Comparison of ENCODE assay signal across 7 mouse cellular contexts in genomic region chr16:23980991-23981720, GRCm38 (mm10). TPM values are rescaled to one million over a fixed set of nuclear protein-coding genes. Genes with fewer than 3 reads are reported as not detected.
DNase-seq lines count a peak whose midpoint lies in the region; ATAC-seq and TF ChIP-seq lines count a peak whose summit lies in the region.

No protein-coding gene starts in this region.

- no peak for DNase-seq in ES-E14 (ENCODE audit: low read depth, low spot score)
- peak; percentile 48 for DNase-seq in brain, embryonic 14.5 days (ENCODE audit: low read depth)
- peak; percentile 47 for DNase-seq in kidney, adult 11 months
- peak; percentile 59 for DNase-seq in lung, postnatal 0 days (ENCODE audit: low spot score)
- peak; percentile 24 for DNase-seq in yolk sac, embryonic 10.5 days (ENCODE audit: low spot score)
- DNase-seq in frontal cortex, postnatal 36 days (ENCODE audit: low spot score in 2 of 2) = no peak

- peaks cover 11% of the 10 kb centered on the region for H3K27me3 ChIP-seq in forebrain, embryonic 16.5 days (replicated peaks; ENCODE audit: control insufficient read depth, insufficient read depth, low read length)
- no peaks in the 10 kb centered on the region for H3K27me3 ChIP-seq in lung, postnatal 0 days (replicated peaks; ENCODE audit: insufficient read depth, low read length)

- in situ Hi-C loops in ES-E14 (cut with MboI; ENCODE audit: low sequenced_read_pairs in 2 of 2, unreplicated experiment in 2 of 2) = loop anchor here (10.0 to 25.0 kb wide), 4 partner anchors 331 to 1284 kb away; no protein-coding TSS in a partner anchor

- 1% methylated on average over 32 of the region's 32 CpGs for WGBS in forebrain, embryonic 16.5 days
- 4% methylated on average over 32 of the region's 32 CpGs for WGBS in lung, postnatal 0 days

- H3K4me3 ChIP-seq in ES-E14 (ENCODE audit: insufficient read depth in 1 of 2, low read depth in 1 of 2, low read length in 2 of 2, poor library complexity in 1 of 2, severe bottlenecking in 1 of 2) = peak overlapping the region; percentile 38 to 53; a peak in 3 of 4 replicates
- H3K4me3 ChIP-seq in forebrain, embryonic 16.5 days (replicated peaks; ENCODE audit: low read length) = peak overlapping the region; percentile 79
- H3K4me3 ChIP-seq in lung, postnatal 0 days (ENCODE audit: low read depth, low read length) = peak overlapping the region; percentile 46

- no peak overlapping the region for H3K27ac ChIP-seq in ES-E14 (ENCODE audit: insufficient read depth, low read depth, low read length, poor library complexity, severe bottlenecking)
- no peak overlapping the region for H3K27ac ChIP-seq in forebrain, embryonic 16.5 days (ENCODE audit: low read length)
- peak overlapping the region; percentile 68 for H3K27ac ChIP-seq in lung, postnatal 0 days (ENCODE audit: low read length)

- TF ChIP-seq POLR2A in brain, embryonic 14.5 days (IDR thresholded peaks at IDR 0.05; ENCODE audit: borderline replicate concordance, extremely low read depth, insufficient read depth, insufficient read length, poor library complexity, severe bottlenecking) = no peak

- no peak overlapping the region for H3K9ac ChIP-seq in ES-E14 (ENCODE audit: insufficient read depth, low read depth, low read length, poor library complexity, severe bottlenecking)
- peak overlapping the region; percentile 51 for H3K9ac ChIP-seq in forebrain, embryonic 16.5 days (replicated peaks; ENCODE audit: low read depth, low read length)
- peak overlapping the region; percentile 39 for H3K9ac ChIP-seq in lung, postnatal 0 days (replicated peaks; ENCODE audit: low read depth)

- peak overlapping the region; percentile 89 for H3K4me2 ChIP-seq in forebrain, embryonic 16.5 days (ENCODE audit: low read length)
- H3K4me2 ChIP-seq in lung, postnatal 0 days (replicated peaks; ENCODE audit: low read depth, low read length) = peak overlapping the region; percentile 80

- H3K4me1 ChIP-seq in ES-E14 (ENCODE audit: control insufficient read depth in 2 of 2, insufficient read depth in 2 of 2, low read length in 2 of 2, poor library complexity in 1 of 2) = peaks cover 6 to 12% of the 10 kb centered on the region in 2 experiments; a peak in 2 of 4 replicates
- H3K4me1 ChIP-seq in forebrain, embryonic 16.5 days (replicated peaks; ENCODE audit: control insufficient read depth, insufficient read depth, low read length) = peaks cover 44% of the 10 kb centered on the region
- H3K4me1 ChIP-seq in lung, postnatal 0 days (ENCODE audit: insufficient read depth, low read depth, low read length) = peaks cover 30% of the 10 kb centered on the region

- TF ChIP-seq CTCF in brain, embryonic 14.5 days (IDR thresholded peaks at IDR 0.05; ENCODE audit: borderline replicate concordance, extremely low read depth, insufficient read depth, insufficient read length) = no peak
- peak; percentile 25; the same call in 1 of the 2 replicates for TF ChIP-seq CTCF in lung, postnatal 0 days (IDR thresholded peaks at IDR 0.05)

- no peaks in the 10 kb centered on the region for H3K9me3 ChIP-seq in ES-E14 (ENCODE audit: control insufficient read depth, insufficient read depth, low read depth, low read length)
- no peaks in the 10 kb centered on the region for H3K9me3 ChIP-seq in forebrain, embryonic 16.5 days (ENCODE audit: control insufficient read depth, low read length)
- H3K9me3 ChIP-seq in lung, postnatal 0 days (ENCODE audit: low read length) = no peaks in the 10 kb centered on the region

- no peak for TF ChIP-seq EP300 in lung, postnatal 0 days (IDR thresholded peaks at IDR 0.05)

- ATAC-seq in forebrain, embryonic 16.5 days = no peak
- no peak for ATAC-seq in lung, postnatal 0 days

- no peaks in the 10 kb centered on the region for H3K36me3 ChIP-seq in ES-E14 (ENCODE audit: control insufficient read depth, insufficient read depth, low read length, poor library complexity, severe bottlenecking)
- H3K36me3 ChIP-seq in forebrain, embryonic 16.5 days (ENCODE audit: control insufficient read depth, insufficient read depth) = no peaks in the 10 kb centered on the region
- no peaks in the 10 kb centered on the region for H3K36me3 ChIP-seq in lung, postnatal 0 days (ENCODE audit: insufficient read depth, low read length)

TF ChIP-seq in ES-E14, 5 proteins besides CTCF, POLR2A, EP300 and RAD21:
- TF ChIP-seq HCFC1 (IDR thresholded peaks at IDR 0.05; ENCODE audit: borderline replicate concordance, insufficient read depth, low read length) (no peak), ZNF384 (IDR thresholded peaks at IDR 0.05; ENCODE audit: low read depth, low read length) (no peak), ZC3H11A (IDR thresholded peaks at IDR 0.05; ENCODE audit: borderline replicate concordance, low read depth, low read length) (no peak), MAFK (IDR thresholded peaks at IDR 0.05; ENCODE audit: insufficient read depth, low read depth, low read length) (no peak), CHD2 (IDR thresholded peaks at IDR 0.05; ENCODE audit: low read depth, low read length) (no peak)

RNA-seq across cellular contexts. Expression of gene Gm37419, which starts 7.1 kb away (rescaled TPM):
- total RNA-seq in ES-E14 (2012; rRNA removed) = not detected in 2 replicates
- polyA plus RNA-seq in brain, embryonic 14.5 days (2012; rRNA removed) = not detected in 2 replicates
- polyA plus RNA-seq in forebrain, embryonic 16.5 days (2015; fragmentation: Nextera tagmentation; extraction: Ambion mirVana) = not detected in 2 replicates
- not detected in 2 replicates for polyA plus RNA-seq in lung, postnatal 0 days (2015; fragmentation: Nextera tagmentation; extraction: Ambion mirVana)

RNA-seq across cellular contexts. Expression of gene Bcl6, which starts 7.5 kb away (rescaled TPM):
- 1.1 and 1.5 TPM in 2 replicates for total RNA-seq in ES-E14 (2012; rRNA removed)
- polyA plus RNA-seq in brain, embryonic 14.5 days (2012; rRNA removed) = 3.5 and 5.5 TPM in 2 replicates
- 2.4 and 2.5 TPM in 2 replicates for polyA plus RNA-seq in forebrain, embryonic 16.5 days (2015; fragmentation: Nextera tagmentation; extraction: Ambion mirVana)
- 2.3 TPM in 2 replicates for polyA plus RNA-seq in lung, postnatal 0 days (2015; fragmentation: Nextera tagmentation; extraction: Ambion mirVana)

RNA-seq across cellular contexts. Expression of gene Rtp2, which starts 49.0 kb away (rescaled TPM):
- 0.18 TPM in 1 of 2 replicates, not detected in the other for total RNA-seq in ES-E14 (2012; rRNA removed)
- polyA plus RNA-seq in brain, embryonic 14.5 days (2012; rRNA removed) = 0.04 and 0.07 TPM in 2 replicates
- 0.11 TPM in 1 of 2 replicates, not detected in the other for polyA plus RNA-seq in forebrain, embryonic 16.5 days (2015; fragmentation: Nextera tagmentation; extraction: Ambion mirVana)
- not detected in 2 replicates for polyA plus RNA-seq in lung, postnatal 0 days (2015; fragmentation: Nextera tagmentation; extraction: Ambion mirVana)

Comparison
In these comparisons a context has a peak if more than half of its experiments do, and no peak if none do; other contexts are left out.
1. DNase-seq: peak in brain, embryonic 14.5 days (single experiment), kidney, adult 11 months (single experiment), lung, postnatal 0 days (single experiment) and yolk sac, embryonic 10.5 days (single experiment); none in ES-E14 (single experiment) and frontal cortex, postnatal 36 days (0 of 2).
2. Peak in every context shown above with its lines, with median percentiles within 50 percentile points of each other: H3K4me3 ChIP-seq.